Comparison of ENCODE assay signal across 9 mouse cellular contexts in genomic region chr16:38396155-38396554, GRCm38 (mm10). TPM values are rescaled to one million over a fixed set of nuclear protein-coding genes. Genes with fewer than 3 reads are reported as not detected.
DNase-seq lines count a peak whose midpoint lies in the region; ATAC-seq lines count a peak whose summit lies in the region.
"Had no signal": no experiment of that assay in that cellular context is flagged by ENCODE, and none has a peak within 500 bp of the region (broad histone marks: within the 10 kb centered on the region; RNA-seq: fewer than 3 reads in every experiment).

No protein-coding gene starts in this region.

- peak; percentile 73 for ATAC-seq in megakaryocyte progenitor cell, adult 5-6 weeks (replicated peaks; ENCODE audit: poor library complexity)

- no peaks in the 10 kb centered on the region for H3K9me3 ChIP-seq in heart, embryonic 10.5 days

- H3K4me1 ChIP-seq in heart, embryonic 10.5 days = peaks cover 25% of the 10 kb centered on the region

- no peaks in the 10 kb centered on the region for H3K27me3 ChIP-seq in heart, embryonic 10.5 days (ENCODE audit: insufficient read depth, poor library complexity, severe bottlenecking)

- peak; percentile 95 for DNase-seq in heart, adult 11 months
- DNase-seq in heart, embryonic 10.5 days (ENCODE audit: low spot score) = no peak
- DNase-seq in adrenal gland, postnatal 36 days = peak; percentile 95
- DNase-seq in gastrocnemius, postnatal 36 days = peak; percentile 39 to 52
- peak; percentile 48 for DNase-seq in kidney, adult 9 months
- DNase-seq in thymus, adult 18-20 months = no peak
- no peak for DNase-seq in frontal cortex, postnatal 25 days (ENCODE audit: low spot score in 2 of 2)

- no peaks in the 10 kb centered on the region for H3K36me3 ChIP-seq in heart, embryonic 10.5 days

- no peak overlapping the region for H3K27ac ChIP-seq in heart, embryonic 10.5 days

- WGBS in heart, embryonic 10.5 days = 56% methylated on average over 13 of the region's 13 CpGs

- H3K4me3 ChIP-seq in heart, embryonic 10.5 days = no peak overlapping the region

- intact Hi-C loops in gastrocnemius, postnatal 36 days (cut with DNase I) = no loop called here

RNA-seq across cellular contexts. Expression of gene Popdc2, which starts 34.1 kb away (rescaled TPM):
- 230 and 378 TPM in 2 replicates for polyA plus RNA-seq in heart, embryonic 10.5 days (2016; fragmentation: Nextera tagmentation; extraction: Ambion mirVana)
- total RNA-seq in adrenal gland, postnatal 36 days (2021) = 1 to 10 TPM; 1.3 to 1.8 TPM
- 10 to 100 TPM; 60.2 to 61.4 TPM for total RNA-seq in gastrocnemius, postnatal 36 days (2021)
- 0.27 and 0.62 TPM in 2 replicates for total RNA-seq in megakaryocyte progenitor cell, adult 5-6 weeks (2015)
- not detected in 2 replicates for total RNA-seq in megakaryocyte progenitor cell, adult 5-6 weeks (2017)

RNA-seq across cellular contexts. Expression of gene Pla1a, which starts 36.8 kb away (rescaled TPM):
- 0.19 and 0.37 TPM in 2 replicates for polyA plus RNA-seq in heart, embryonic 10.5 days (2016; fragmentation: Nextera tagmentation; extraction: Ambion mirVana)
- total RNA-seq in adrenal gland, postnatal 36 days (2021) = 10 to 100 TPM; 16.4 to 45.3 TPM
- 1 to 10 TPM; 4.2 to 4.7 TPM for total RNA-seq in gastrocnemius, postnatal 36 days (2021)
- not detected in 2 replicates for total RNA-seq in megakaryocyte progenitor cell, adult 5-6 weeks (2015)
- total RNA-seq in megakaryocyte progenitor cell, adult 5-6 weeks (2017) = not detected in 2 replicates

RNA-seq across cellular contexts. Expression of gene Gm21987, which starts 49.3 kb away (rescaled TPM):
- polyA plus RNA-seq in heart, embryonic 10.5 days (2016; fragmentation: Nextera tagmentation; extraction: Ambion mirVana) = 1.3 and 4.6 TPM in 2 replicates
- under 1 TPM in 1 of 2 experiments, not detected in 1; 0.95 TPM for total RNA-seq in adrenal gland, postnatal 36 days (2021)
- not detected for total RNA-seq in gastrocnemius, postnatal 36 days (2021)
- total RNA-seq in megakaryocyte progenitor cell, adult 5-6 weeks (2015) = not detected in 2 replicates
- not detected in 2 replicates for total RNA-seq in megakaryocyte progenitor cell, adult 5-6 weeks (2017)
- total RNA-seq: ES-E14 had no signal

RNA-seq across cellular contexts. Expression of gene Cox17, which starts 49.4 kb away (rescaled TPM):
- polyA plus RNA-seq in heart, embryonic 10.5 days (2016; fragmentation: Nextera tagmentation; extraction: Ambion mirVana) = 287 and 339 TPM in 2 replicates
- 100 to 1,000 TPM; 288 to 296 TPM for total RNA-seq in adrenal gland, postnatal 36 days (2021)
- total RNA-seq in gastrocnemius, postnatal 36 days (2021) = 100 to 1,000 TPM; 121 to 152 TPM
- 95.3 and 110 TPM in 2 replicates for total RNA-seq in megakaryocyte progenitor cell, adult 5-6 weeks (2015)
- total RNA-seq in megakaryocyte progenitor cell, adult 5-6 weeks (2017) = 294 and 340 TPM in 2 replicates

RNA-seq across cellular contexts. Expression of gene Maats1, which starts 54.2 kb away (rescaled TPM):
- 0.06 and 0.12 TPM in 2 replicates for polyA plus RNA-seq in heart, embryonic 10.5 days (2016; fragmentation: Nextera tagmentation; extraction: Ambion mirVana)
- total RNA-seq in adrenal gland, postnatal 36 days (2021) = under 1 TPM; 0.66 to 0.70 TPM
- not detected for total RNA-seq in gastrocnemius, postnatal 36 days (2021)
- not detected in 2 replicates for total RNA-seq in megakaryocyte progenitor cell, adult 5-6 weeks (2015)
- total RNA-seq in megakaryocyte progenitor cell, adult 5-6 weeks (2017) = not detected in 2 replicates

Comparison
In these comparisons a context has a peak if more than half of its experiments do, and no peak if none do; other contexts are left out.
1. DNase-seq: peak in heart, adult 11 months (single experiment), adrenal gland, postnatal 36 days (2 of 2), gastrocnemius, postnatal 36 days (2 of 2) and kidney, adult 9 months (single experiment); none in heart, embryonic 10.5 days (single experiment), thymus, adult 18-20 months (0 of 2) and frontal cortex, postnatal 25 days (0 of 2).
2. RNA of gene Popdc2, which starts 34.1 kb away (total RNA-seq): 60.2 to 61.4 TPM in gastrocnemius, postnatal 36 days; 1.3 to 1.8 TPM in adrenal gland, postnatal 36 days and 0.27 to 0.62 TPM in megakaryocyte progenitor cell, adult 5-6 weeks; every median in the first group is over 10 times any median in the second.
3. RNA of gene Pla1a, which starts 36.8 kb away (total RNA-seq): 16.4 to 45.3 TPM in adrenal gland, postnatal 36 days and 4.2 to 4.7 TPM in gastrocnemius, postnatal 36 days; not detected in megakaryocyte progenitor cell, adult 5-6 weeks; every median in the first group is over 4 times any median in the second.